ENCODE assay signal across 8 mouse cellular contexts in the genomic region with DNA sequence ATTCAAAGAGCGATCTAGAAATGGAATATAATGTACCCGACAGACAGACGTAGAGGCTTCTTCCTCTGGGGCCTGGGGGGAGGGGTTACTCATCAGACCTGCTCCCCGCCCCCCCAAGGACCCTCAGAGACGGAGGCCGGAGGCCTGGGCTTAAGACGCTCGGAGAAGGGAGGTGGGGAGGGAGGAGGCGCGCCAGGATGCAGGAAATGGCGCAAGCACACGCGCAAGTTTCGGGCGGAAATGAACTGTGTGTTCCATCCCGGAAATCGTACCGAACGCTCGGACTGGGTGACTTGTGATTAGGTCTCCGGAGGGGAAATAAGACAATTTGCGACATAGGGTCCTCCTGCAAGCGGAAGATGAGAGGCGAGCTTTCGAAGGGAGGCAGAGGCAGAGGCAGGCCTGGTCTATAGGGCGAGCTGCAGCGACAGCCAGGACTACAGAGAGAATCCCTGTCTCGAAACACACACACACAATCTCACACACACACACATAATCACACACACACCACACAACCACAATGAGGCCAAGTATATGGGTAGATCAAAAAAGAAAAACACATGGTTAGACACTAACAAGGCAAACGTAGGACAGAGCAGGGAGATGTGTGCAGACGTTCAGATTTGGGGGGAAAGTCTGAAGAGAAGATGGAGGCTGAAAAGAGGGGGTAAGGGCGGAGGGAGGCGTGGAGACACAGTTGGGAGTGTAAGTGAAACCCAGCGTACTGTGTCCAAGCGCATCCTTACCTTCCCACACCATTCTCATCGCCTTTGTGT. TPM values are rescaled to one million over a fixed set of nuclear protein-coding genes. Genes with fewer than 3 reads are reported as not detected.
A peak's percentile ranks its signal among the peaks of the same experiment; 100 is the strongest.
DNase-seq lines count a peak whose midpoint lies in the region; ATAC-seq lines count a peak whose summit lies in the region.

Gene Nfkbil1, minus strand, starts transcription at position 179 of the 776 bp plus-strand sequence.

- H3K4me2 ChIP-seq in heart, embryonic 13.5 days, result peak within 1 kb of the TSS; percentile 91
- peak within 1 kb of the TSS; percentile 96 for H3K4me2 ChIP-seq in liver, embryonic 12.5 days
- peak within 1 kb of the TSS; percentile 79 for H3K4me2 ChIP-seq in stomach, embryonic 15.5 days

- H3K9me3 ChIP-seq in heart, embryonic 13.5 days, result no peaks in the 10 kb centered on the region
- H3K9me3 ChIP-seq in liver, embryonic 12.5 days (replicated peaks), result no peaks in the 10 kb centered on the region
- no peaks in the 10 kb centered on the region for H3K9me3 ChIP-seq in stomach, embryonic 15.5 days

- peak within 1 kb of the TSS; percentile 94 for H3K9ac ChIP-seq in heart, embryonic 13.5 days
- peak within 1 kb of the TSS; percentile 90 for H3K9ac ChIP-seq in liver, embryonic 12.5 days
- peak within 1 kb of the TSS; percentile 70 for H3K9ac ChIP-seq in stomach, embryonic 15.5 days

- no peaks in the 10 kb centered on the region for H3K27me3 ChIP-seq in heart, embryonic 13.5 days (replicated peaks)
- no peaks in the 10 kb centered on the region for H3K27me3 ChIP-seq in liver, embryonic 12.5 days (replicated peaks)
- no peaks in the 10 kb centered on the region for H3K27me3 ChIP-seq in stomach, embryonic 15.5 days (replicated peaks)

- DNase-seq in CD4-positive, CD25-positive, alpha-beta regulatory T cell, adult 2 months (ENCODE audit: low read depth, low spot score), result peak; percentile 93
- peak; percentile 45 for DNase-seq in fat pad, adult 2 months (ENCODE audit: extremely low read depth, low read depth, low spot score)
- peak; percentile 95 for DNase-seq in kidney, postnatal 10 days
- DNase-seq in natural killer cell, adult 2 months (ENCODE audit: low spot score in 2 of 2), result peak; percentile 88 to 90

- H3K27ac ChIP-seq in brown adipose tissue, adult 24 weeks (replicated peaks; ENCODE audit: low read depth, low read length), result peak within 1 kb of the TSS; percentile 96
- peak within 1 kb of the TSS; percentile 98 for H3K27ac ChIP-seq in heart, embryonic 13.5 days (replicated peaks)
- H3K27ac ChIP-seq in liver, embryonic 12.5 days, result peak within 1 kb of the TSS; percentile 90
- peak within 1 kb of the TSS; percentile 95 for H3K27ac ChIP-seq in stomach, embryonic 15.5 days

- H3K36me3 ChIP-seq in heart, embryonic 13.5 days, result peaks cover 24% of the 10 kb centered on the region
- H3K36me3 ChIP-seq in liver, embryonic 12.5 days, result peaks cover 21% of the 10 kb centered on the region
- H3K36me3 ChIP-seq in stomach, embryonic 15.5 days, result peaks cover 5% of the 10 kb centered on the region; the same call in 1 of the 2 replicates

- WGBS in heart, embryonic 13.5 days, result under 1% methylated on average over 35 of the region's 35 CpGs
- WGBS in liver, embryonic 12.5 days (ENCODE audit: insufficient replicate concordance), result 1% methylated on average over 35 of the region's 35 CpGs
- WGBS in stomach, embryonic 15.5 days, result under 1% methylated on average over 35 of the region's 35 CpGs

- peak; percentile 65 for ATAC-seq in heart, embryonic 13.5 days (ENCODE audit: extremely low read depth, insufficient number of reproducible peaks, low FRiP score, low TSS enrichment)
- peak; percentile 79 for ATAC-seq in liver, embryonic 12.5 days
- ATAC-seq in stomach, embryonic 15.5 days (ENCODE audit: insufficient read depth, low FRiP score, low read depth), result peak; percentile 80

- H3K4me3 ChIP-seq in brown adipose tissue, adult 24 weeks (ENCODE audit: insufficient read depth, low read depth, low read length), result peak within 1 kb of the TSS; percentile 65
- H3K4me3 ChIP-seq in heart, embryonic 13.5 days, result peak within 1 kb of the TSS; percentile 74
- peak within 1 kb of the TSS; percentile 77 for H3K4me3 ChIP-seq in liver, embryonic 12.5 days
- peak within 1 kb of the TSS; percentile 58 for H3K4me3 ChIP-seq in stomach, embryonic 15.5 days (replicated peaks)

- H3K4me1 ChIP-seq in brown adipose tissue, adult 24 weeks (ENCODE audit: control insufficient read depth, insufficient read depth, insufficient read length, low read length), result peaks cover 13% of the 10 kb centered on the region
- peaks cover 49% of the 10 kb centered on the region for H3K4me1 ChIP-seq in heart, embryonic 13.5 days
- H3K4me1 ChIP-seq in liver, embryonic 12.5 days, result peaks cover 66% of the 10 kb centered on the region
- peaks cover 41% of the 10 kb centered on the region for H3K4me1 ChIP-seq in stomach, embryonic 15.5 days

RNA-seq across cellular contexts. Expression of gene Nfkbil1, which starts in this region (rescaled TPM):
- 5.2 and 6.7 TPM in 2 replicates for polyA plus RNA-seq in brown adipose tissue, adult 24 weeks (2012; ENCODE audit: insufficient read depth, insufficient read length, missing spikeins)
- polyA plus RNA-seq in heart, embryonic 13.5 days (2015; fragmentation: Nextera tagmentation; extraction: Ambion mirVana), result 7.6 and 8.1 TPM in 2 replicates
- 5.7 and 6.4 TPM in 2 replicates for polyA plus RNA-seq in liver, embryonic 12.5 days (2016; fragmentation: Nextera tagmentation; extraction: Ambion mirVana)
- polyA plus RNA-seq in stomach, embryonic 15.5 days (2015; fragmentation: Nextera tagmentation; extraction: Ambion mirVana), result 12.5 and 14.1 TPM in 2 replicates

Comparison
In these comparisons a context has a peak if more than half of its experiments do, and no peak if none do; other contexts are left out.
1. Peak in every context shown above with its lines: DNase-seq, ATAC-seq, H3K4me3 ChIP-seq and H3K27ac ChIP-seq.
2. DNase-seq: peak in every context shown above with its lines; median percentile 95 in kidney, postnatal 10 days; 93 in CD4-positive, CD25-positive, alpha-beta regulatory T cell, adult 2 months; 89 in natural killer cell, adult 2 months; 45 in fat pad, adult 2 months.